Mouse (Mus musculus): ENCODE data around the gene Lrrc56.

Lrrc56 gene

DNA sequence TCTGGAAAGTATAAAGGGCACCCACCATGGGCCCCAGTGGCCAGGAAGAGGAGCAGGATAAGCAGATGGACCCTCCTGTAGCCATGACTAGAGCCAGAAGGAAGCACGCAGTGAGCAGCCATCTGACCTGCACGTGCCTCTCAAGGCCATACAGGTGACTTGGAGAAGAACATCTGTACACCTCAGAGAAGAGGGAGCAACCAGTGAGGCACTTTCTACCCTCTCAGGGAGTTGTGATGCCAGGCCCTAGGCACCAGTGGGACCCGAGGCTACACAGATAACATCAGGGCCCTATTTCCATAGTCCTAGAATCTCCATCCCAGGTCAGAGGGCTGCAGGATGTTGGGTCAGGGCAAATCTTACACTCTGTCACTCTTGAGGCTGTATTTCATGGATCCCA is 3.7 kb upstream of the Lrrc56 start:
- in situ Hi-C loops (cut with MboI; ENCODE audit: unreplicated experiment in 2 of 2): loop anchor here in 1 of 2 experiments (25.0 kb wide), 1 partner anchor 228 kb away; the partner anchor contains the start of genes Gm45717, Ifitm1, Ifitm2 and Ifitm5

- in situ Hi-C loops (cut with MboI; ENCODE audit: unreplicated experiment in 2 of 2): loop anchor here in 1 of 2 experiments (25.0 kb wide), 1 partner anchor 229 kb away; the partner anchor contains the start of genes Gm45717, Ifitm1, Ifitm2 and Ifitm5
Observed at GRCm38 (mm10) chr7:141191036-141191435, 2.9 kb upstream of the Lrrc56 start.

GRCm38 (mm10) chr7:141191796-141192685 is 1.9 kb upstream of the Lrrc56 start:
- in situ Hi-C loops (cut with MboI; ENCODE audit: unreplicated experiment in 2 of 2): loop anchor here in 1 of 2 experiments (25.0 kb wide), 1 partner anchor 230 kb away; the partner anchor contains the start of genes Gm45717, Ifitm1, Ifitm2 and Ifitm5

DNA sequence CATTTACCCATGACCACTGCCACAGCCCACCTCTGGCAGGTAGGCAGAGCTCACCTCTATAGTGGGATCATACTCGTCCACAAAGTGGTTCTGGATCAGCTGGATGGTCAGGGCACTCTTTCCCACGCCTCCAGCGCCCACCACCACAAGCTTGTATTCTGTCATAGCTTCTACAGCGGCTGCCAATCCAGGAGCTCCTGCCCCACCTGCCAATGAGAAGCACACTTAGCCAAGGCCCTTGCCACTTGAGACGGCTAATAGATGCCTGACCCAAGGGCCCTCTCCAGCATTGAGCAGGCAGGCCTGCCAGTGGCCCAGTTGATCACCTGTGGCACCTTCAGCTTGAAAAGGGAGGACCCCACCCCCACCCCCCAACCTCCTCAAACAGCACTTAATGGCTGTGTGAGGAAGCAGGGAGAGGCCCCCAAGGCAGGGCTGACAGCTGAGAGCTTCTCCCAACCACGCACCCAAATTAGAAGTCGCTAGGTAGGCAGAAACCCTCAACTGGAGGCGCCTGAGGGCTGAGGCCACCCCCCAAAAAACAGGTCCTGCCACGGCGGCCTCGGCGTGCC is 1.1 kb upstream of the Lrrc56 start:
- in situ Hi-C loops (cut with MboI; ENCODE audit: unreplicated experiment in 2 of 2): loop anchor here in 1 of 2 experiments (25.0 kb wide), 1 partner anchor 231 kb away; the partner anchor contains the start of genes Gm45717, Ifitm1, Ifitm2 and Ifitm5

GRCm38 (mm10) chr7:141193348-141193856 is 555 bp upstream of the Lrrc56 start:
- in situ Hi-C loops (cut with MboI; ENCODE audit: unreplicated experiment in 2 of 2): loop anchor here in 1 of 2 experiments (25.0 kb wide), 1 partner anchor 231 kb away; the partner anchor contains the start of genes Gm45717, Ifitm1, Ifitm2 and Ifitm5

- in situ Hi-C loops (cut with MboI; ENCODE audit: unreplicated experiment in 2 of 2): loop anchor here in 1 of 2 experiments (25.0 kb wide), 1 partner anchor 232 kb away; the partner anchor contains the start of genes Gm45717, Ifitm1, Ifitm2 and Ifitm5
Observed at GRCm38 (mm10) chr7:141194409-141194808, 452 bp downstream of the Lrrc56 start.

DNA sequence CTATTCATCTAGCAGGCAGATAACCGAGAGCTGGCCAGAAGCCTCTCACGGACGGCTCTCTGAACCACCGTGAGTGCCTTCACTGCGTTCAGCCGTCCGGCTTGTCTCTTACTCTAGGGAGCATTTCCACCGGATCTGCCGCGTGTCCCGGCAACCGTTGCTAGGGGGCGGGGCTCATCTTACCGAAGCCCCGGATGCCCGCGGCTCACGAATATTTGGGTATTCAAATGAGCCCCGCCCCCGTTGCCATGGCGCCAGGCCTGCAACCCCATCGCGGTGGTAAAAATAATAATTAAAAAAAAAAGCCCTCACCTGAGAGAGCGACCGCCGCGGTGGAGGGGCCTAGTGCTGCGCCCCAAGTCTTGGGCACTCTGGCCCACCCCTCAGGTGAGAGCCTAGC is 873 bp downstream of the Lrrc56 start:
- in situ Hi-C loops (cut with MboI; ENCODE audit: unreplicated experiment in 2 of 2): loop anchor here in 1 of 2 experiments (25.0 kb wide), 1 partner anchor 233 kb away; the partner anchor contains the start of genes Gm45717, Ifitm1, Ifitm2 and Ifitm5

DNA sequence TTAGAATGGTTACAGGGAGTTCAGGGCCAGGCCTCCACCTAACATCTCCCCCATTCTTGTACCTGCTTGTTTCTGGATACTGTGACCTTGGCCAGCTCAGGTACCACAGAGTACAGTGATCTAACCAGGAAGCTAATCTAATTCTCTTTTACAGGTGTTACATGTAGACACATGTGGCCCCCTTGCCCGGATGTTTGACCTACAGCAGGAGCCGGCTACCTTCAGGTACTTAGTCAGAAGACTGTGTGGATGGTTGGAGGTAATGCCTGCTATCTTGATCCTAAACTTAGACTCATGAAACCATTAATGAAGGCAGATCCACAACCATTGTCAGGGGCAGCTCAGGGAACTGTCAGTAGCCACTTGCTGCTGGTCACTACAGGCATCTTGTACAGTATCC is 1.8 kb downstream of the Lrrc56 start:
- in situ Hi-C loops (cut with MboI; ENCODE audit: unreplicated experiment in 2 of 2): loop anchor here in 1 of 2 experiments (25.0 kb wide), 1 partner anchor 233 kb away; the partner anchor contains the start of genes Gm45717, Ifitm1, Ifitm2 and Ifitm5

GRCm38 (mm10) chr7:141196619-141197282 is 2.8 kb downstream of the Lrrc56 start:
- in situ Hi-C loops (cut with MboI; ENCODE audit: unreplicated experiment in 2 of 2): loop anchor here in 1 of 2 experiments (25.0 kb wide), 1 partner anchor 234 kb away; the partner anchor contains the start of genes Gm45717, Ifitm1, Ifitm2 and Ifitm5

- in situ Hi-C loops (cut with MboI; ENCODE audit: unreplicated experiment in 2 of 2): loop anchor here in 1 of 2 experiments (25.0 kb wide), 1 partner anchor 236 kb away; the partner anchor contains the start of genes Gm45717, Ifitm1, Ifitm2 and Ifitm5
Observed at GRCm38 (mm10) chr7:141198121-141198520, 4.2 kb downstream of the Lrrc56 start.

DNA sequence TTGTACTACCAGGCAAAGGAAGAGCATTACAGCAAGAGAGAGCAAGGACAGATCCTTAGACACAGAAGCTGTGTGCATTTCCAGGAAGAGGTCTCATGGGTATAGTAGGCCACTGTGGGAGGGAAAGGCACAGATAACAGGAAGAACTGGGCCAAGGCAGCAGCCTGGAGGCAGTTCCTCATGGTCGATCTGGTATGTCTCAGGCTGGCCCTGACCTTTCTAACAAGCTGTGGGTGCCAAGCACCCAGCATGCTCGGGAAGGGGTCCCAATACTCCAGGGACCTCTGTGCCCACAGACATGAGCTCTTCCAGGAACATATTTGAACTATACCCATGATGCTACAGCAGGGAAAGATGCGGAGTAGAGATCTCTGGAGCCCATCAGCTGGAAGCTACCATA is 10.6 kb downstream of the Lrrc56 start:
- in situ Hi-C loops (cut with MboI; ENCODE audit: unreplicated experiment in 2 of 2): no loop called here

GRCm38 (mm10) chr7:141205504-141205903 is 11.5 kb downstream of the Lrrc56 start:
- in situ Hi-C loops (cut with MboI; ENCODE audit: unreplicated experiment in 2 of 2): no loop called here

DNA sequence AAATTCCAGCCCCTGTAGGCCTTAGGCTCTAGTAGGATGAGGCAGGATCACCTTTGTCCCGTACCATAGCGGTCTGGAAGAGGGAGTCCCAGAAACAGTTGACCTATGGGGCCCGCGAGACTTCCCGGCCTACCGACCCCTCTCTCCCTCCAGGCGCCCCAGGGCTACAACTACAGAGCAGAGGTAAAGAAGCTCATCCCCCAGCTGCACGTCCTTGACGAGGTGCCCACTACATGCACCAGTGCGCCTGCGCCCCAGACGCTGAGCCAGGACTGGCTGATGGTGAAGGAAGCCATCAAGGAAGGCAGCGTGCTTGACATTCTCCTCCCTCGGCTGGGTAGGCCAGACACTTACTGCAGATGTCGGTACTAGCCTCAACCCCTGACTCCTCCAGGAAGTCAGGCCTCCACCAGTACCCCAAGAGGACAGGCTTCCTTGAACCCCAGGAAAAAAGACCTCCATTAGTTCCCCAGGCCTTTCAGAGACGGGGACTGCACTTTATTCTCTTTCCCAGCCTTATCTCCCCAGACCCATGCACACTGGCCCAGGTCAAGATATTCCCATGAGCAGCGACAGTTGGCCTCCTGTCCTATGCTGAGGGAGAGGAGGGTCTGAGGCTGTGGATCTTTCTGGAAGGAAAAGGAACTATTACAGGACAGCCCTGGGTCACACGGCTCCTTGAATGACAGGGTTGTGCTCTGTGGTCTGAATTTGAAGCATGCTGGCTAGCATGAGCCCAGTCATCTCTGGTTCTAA is 12.4 kb downstream of the Lrrc56 start:
- in situ Hi-C loops (cut with MboI; ENCODE audit: unreplicated experiment in 2 of 2): no loop called here

- in situ Hi-C loops (cut with MboI; ENCODE audit: unreplicated experiment in 2 of 2): no loop called here
Observed at GRCm38 (mm10) chr7:141209526-141209925, 15.6 kb downstream of the Lrrc56 start.

DNA sequence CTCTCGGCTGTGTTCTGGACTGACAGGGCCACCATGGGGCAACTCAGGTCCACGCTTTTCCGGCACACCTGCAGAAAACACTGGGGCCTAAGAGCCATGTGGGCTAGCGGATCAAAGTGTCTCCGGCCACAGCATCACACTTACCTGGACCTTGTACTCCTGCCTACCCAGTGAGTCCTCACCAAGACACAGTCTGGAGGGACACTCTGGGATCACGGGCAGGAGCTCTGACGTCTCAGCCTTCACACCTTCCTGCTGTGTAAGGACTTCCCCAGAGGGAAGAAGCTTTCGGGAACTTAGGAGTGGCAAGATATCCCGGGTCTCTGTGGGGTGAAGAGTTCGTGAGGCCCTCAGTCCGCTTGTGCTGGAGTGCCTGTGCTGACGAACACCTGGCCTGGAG is 16.2 kb downstream of the Lrrc56 start:
- in situ Hi-C loops (cut with MboI; ENCODE audit: unreplicated experiment in 2 of 2): no loop called here

- in situ Hi-C loops (cut with MboI; ENCODE audit: unreplicated experiment in 2 of 2): no loop called here
Observed at GRCm38 (mm10) chr7:141210606-141211131, 16.7 kb downstream of the Lrrc56 start.

GRCm38 (mm10) chr7:141213133-141213532 is 19.2 kb downstream of the Lrrc56 start:
- in situ Hi-C loops (cut with MboI; ENCODE audit: unreplicated experiment in 2 of 2): no loop called here

DNA sequence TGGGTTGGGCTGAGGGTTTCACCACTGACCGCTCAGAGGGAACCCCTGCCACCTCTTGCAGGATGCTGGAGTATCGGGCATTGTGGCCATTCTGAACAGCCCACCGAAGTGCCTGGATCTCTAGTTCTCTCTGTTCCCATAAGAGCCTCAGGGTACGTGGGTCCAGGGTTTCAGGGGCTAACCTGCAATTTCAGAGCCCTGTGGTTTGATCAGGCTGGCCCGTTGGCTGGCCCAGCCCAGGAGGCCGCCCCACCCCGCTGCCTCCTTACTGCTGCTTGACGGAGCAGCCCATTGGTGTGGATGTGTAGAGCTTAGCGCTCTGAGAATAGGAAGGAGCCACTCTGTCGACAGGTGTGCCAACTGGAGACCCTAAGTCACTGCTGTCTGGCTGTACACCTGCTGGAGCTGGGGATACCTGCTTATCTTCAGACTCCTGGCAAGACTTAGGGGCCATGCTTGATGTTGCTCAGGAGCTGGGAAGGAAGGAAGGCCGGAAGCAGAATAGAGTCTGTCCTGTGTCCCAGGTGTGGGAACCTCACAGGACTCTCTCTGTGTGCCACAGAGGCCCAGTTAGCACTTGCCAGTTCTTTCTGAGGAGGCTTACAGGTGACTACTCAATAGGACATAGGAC is 19.8 kb downstream of the Lrrc56 start, which contains the start of gene Lmntd2:
Gene Lmntd2 (minus strand): TSS at position 476 of the 631 bp plus-strand sequence.
- in situ Hi-C loops (cut with MboI; ENCODE audit: unreplicated experiment in 2 of 2): no loop called here
